Mouse (Mus musculus): ENCODE measurements around the gene Plcb2.

The Plcb2 gene

GRCm38 (mm10) chr2:118750476-118750875, 22.2 kb upstream of the Plcb2 start:
- DNase-seq, result no peak

- DNase-seq, result no peak
Measured at GRCm38 (mm10) chr2:118749341-118749884, 21.2 kb upstream of the Plcb2 start.

- DNase-seq, result no peak
Measured at GRCm38 (mm10) chr2:118747301-118747960, 19.2 kb upstream of the Plcb2 start.

- peak; percentile 64 for DNase-seq
Measured at GRCm38 (mm10) chr2:118745915-118746901, 18.0 kb upstream of the Plcb2 start.

GRCm38 (mm10) chr2:118745232-118745884, 17.1 kb upstream of the Plcb2 start, which contains the start of gene Inafm2:
Inafm2 (plus strand) TSS chr2:118745758.
- peak; percentile 95 for DNase-seq

GRCm38 (mm10) chr2:118744621-118745020, 16.4 kb upstream of the Plcb2 start:
- no peak for DNase-seq

GRCm38 (mm10) chr2:118743261-118743943, 15.2 kb upstream of the Plcb2 start:
- DNase-seq, result peak; percentile 51

- no peak for DNase-seq
Measured at GRCm38 (mm10) chr2:118741183-118741582, 12.9 kb upstream of the Plcb2 start.

GRCm38 (mm10) chr2:118740341-118740740, 12.1 kb upstream of the Plcb2 start:
- DNase-seq, result no peak

- no peak for DNase-seq
Measured at GRCm38 (mm10) chr2:118733341-118733740, 5.1 kb upstream of the Plcb2 start.

- no peak for DNase-seq
Measured at GRCm38 (mm10) chr2:118731981-118732380, 3.7 kb upstream of the Plcb2 start.

- DNase-seq, result peak; percentile 86
Measured at GRCm38 (mm10) chr2:118730622-118730915, 2.3 kb upstream of the Plcb2 start.

GRCm38 (mm10) chr2:118729816-118730621, 1.8 kb upstream of the Plcb2 start:
- no peak for DNase-seq

- no peak for DNase-seq
Measured at GRCm38 (mm10) chr2:118729194-118729593, 956 bp upstream of the Plcb2 start.

- peak; percentile 57 for DNase-seq
Measured at GRCm38 (mm10) chr2:118727911-118728310, 327 bp downstream of the Plcb2 start.

GRCm38 (mm10) chr2:118726873-118727272, 1.4 kb downstream of the Plcb2 start:
- DNase-seq, result no peak

- DNase-seq, result no peak
Measured at GRCm38 (mm10) chr2:118725511-118725910, 2.7 kb downstream of the Plcb2 start.

GRCm38 (mm10) chr2:118723693-118724486, 4.3 kb downstream of the Plcb2 start:
- no peak for DNase-seq

- DNase-seq, result no peak
Measured at GRCm38 (mm10) chr2:118716677-118717076, 11.6 kb downstream of the Plcb2 start.

- no peak for DNase-seq
Measured at GRCm38 (mm10) chr2:118714230-118714629, 14.0 kb downstream of the Plcb2 start.

- no peak for DNase-seq
Measured at GRCm38 (mm10) chr2:118713631-118714030, 14.6 kb downstream of the Plcb2 start.

Data from thymus, postnatal 14 days (tissue).